Mouse (Mus musculus) CD4-positive naive resting alpha-beta T cell, adult 76 days (primary cell): ENCODE results near the gene Calm4. TPM values are rescaled to one million over a fixed set of nuclear protein-coding genes. Genes with fewer than 3 reads are reported as not detected.

Experiments
- total RNA-seq: library from RNA; stranded (reverse); gene quantifications from one replicate; pipeline ENCODE4 v1.2.4, GENCODE M21; 2023

Calm4 gene
- total RNA-seq: not detected

DNA sequence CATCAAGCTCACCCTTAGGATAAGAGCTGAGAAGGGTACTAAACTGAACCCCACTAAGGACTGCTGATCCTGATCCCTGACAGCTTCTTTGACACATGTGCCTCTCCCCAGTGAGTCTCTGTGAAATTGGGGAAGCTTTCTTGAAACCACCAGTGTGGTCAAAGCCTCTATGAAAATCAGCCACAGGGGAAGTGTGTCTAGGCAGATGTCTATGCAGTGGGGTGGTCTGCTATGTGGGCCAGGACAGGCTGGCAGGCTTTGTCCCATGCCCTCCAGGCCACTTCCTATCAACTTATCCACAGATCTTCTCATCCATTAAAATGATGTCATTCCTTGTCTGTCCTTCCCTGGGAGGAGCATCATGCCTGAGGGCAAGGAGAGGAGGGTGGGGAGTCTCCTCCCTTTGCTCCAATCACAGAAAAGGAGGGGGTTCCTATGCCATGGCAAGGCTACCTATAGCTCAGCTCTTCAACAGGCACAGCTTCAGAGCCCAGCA is at the start of gene Calm4:
Gene Calm4 (plus strand): TSS at position 446 of the 496 bp plus-strand sequence.

DNA sequence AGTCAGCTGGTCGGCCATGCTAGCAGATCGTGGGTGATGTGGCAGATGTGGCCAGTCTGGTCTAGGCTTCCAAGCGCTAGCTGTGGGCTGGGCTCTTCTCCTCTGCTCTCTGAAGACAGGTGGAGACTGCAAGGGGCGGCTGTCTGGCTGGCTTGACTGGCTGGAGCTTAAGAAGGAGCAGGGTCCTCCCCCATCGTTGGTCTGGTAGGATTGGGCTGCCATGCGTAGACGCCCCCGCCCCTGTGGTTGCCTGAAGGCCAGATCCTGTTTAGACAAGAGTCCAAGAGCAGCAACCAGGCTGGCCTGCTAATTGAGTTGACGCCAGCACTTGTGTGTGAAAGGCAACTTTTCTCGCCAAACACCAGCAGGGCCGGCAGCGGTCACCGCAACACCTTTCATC is 33.4 kb upstream of the Calm4 start, which contains the start of gene Calml3:
Gene Calml3 (minus strand): TSS at position 131 of the 400 bp plus-strand sequence.

DNA sequence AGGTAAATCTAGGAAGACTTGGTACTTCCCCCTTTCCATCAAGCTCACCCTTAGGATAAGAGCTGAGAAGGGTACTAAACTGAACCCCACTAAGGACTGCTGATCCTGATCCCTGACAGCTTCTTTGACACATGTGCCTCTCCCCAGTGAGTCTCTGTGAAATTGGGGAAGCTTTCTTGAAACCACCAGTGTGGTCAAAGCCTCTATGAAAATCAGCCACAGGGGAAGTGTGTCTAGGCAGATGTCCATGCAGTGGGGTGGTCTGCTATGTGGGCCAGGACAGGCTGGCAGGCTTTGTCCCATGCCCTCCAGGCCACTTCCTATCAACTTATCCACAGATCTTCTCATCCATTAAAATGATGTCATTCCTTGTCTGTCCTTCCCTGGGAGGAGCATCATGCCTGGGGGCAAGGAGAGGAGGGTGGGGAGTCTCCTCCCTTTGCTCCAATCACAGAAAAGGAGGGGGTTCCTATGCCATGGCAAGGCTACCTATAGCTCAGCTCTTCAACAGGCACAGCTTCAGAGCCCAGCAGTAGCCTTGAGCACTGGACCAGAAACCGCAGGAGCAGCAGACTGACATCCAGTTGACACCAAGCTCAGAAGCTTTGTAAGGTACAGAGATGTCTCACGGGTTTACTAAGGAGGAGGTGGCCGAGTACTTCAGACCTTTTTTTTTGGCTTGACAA is 16.2 kb downstream of the Calm4 start, which contains the start of gene Calm5:
Gene Calm5 (plus strand): TSS at position 526 of the 686 bp plus-strand sequence.

Other genes starting within 250 kb of the Calm4 start
- gene Fam208b, start 226.6 kb upstream of the Calm4 start, total RNA-seq: 94.6 TPM
- gene Asb13, start 203.7 kb upstream of the Calm4 start, total RNA-seq: 28.9 TPM
- not detected for gene Calml3, start 33.4 kb upstream of the Calm4 start, total RNA-seq
- not detected for gene Calm5, start 16.4 kb downstream of the Calm4 start, total RNA-seq
- gene Net1, start 80.5 kb downstream of the Calm4 start, total RNA-seq: 33.4 TPM
- gene Tubal3, start 80.5 kb downstream of the Calm4 start, total RNA-seq: not detected
- gene Ucn3, start 107.6 kb downstream of the Calm4 start, total RNA-seq: not detected
- gene Akr1c14, start 211.3 kb downstream of the Calm4 start, total RNA-seq: not detected